Mouse (Mus musculus) lung, adult 18-20 months (tissue): Measurements from ENCODE around the gene H2-M10.1.
"Not testable (repeated sequence)": the region's sequence is repeated elsewhere in the genome, so short reads cannot be mapped to it uniquely, and the experiment has no call there.

Source experiments
- DNase-seq, 2 experiments: peaks; one replicate each; pipeline ENCODE4 v3.0.0; 2022; ENCODE audit warnings: mixed read lengths in 2 of 2

H2-M10.1 gene

GRCm38 (mm10) chr17:36326055-36326454 lies at the start of gene H2-M10.1:
Gene H2-M10.1, minus strand, starts transcription at chr17:36326155.
- DNase-seq: no peak

- DNase-seq: not testable (repeated sequence)
Measured at GRCm38 (mm10) chr17:36368317-36368716, 42.4 kb upstream of the H2-M10.1 start, which contains the start of gene H2-M10.3. Gene H2-M10.3, minus strand, starts transcription at chr17:36368417.

GRCm38 (mm10) chr17:36362404-36362803 lies 36.4 kb upstream of the H2-M10.1 start:
- not testable (repeated sequence) for DNase-seq

GRCm38 (mm10) chr17:36357512-36357911 lies 31.6 kb upstream of the H2-M10.1 start:
- DNase-seq: peak; percentile 15 to 22

- DNase-seq: no peak
Measured at GRCm38 (mm10) chr17:36355763-36356162, 29.8 kb upstream of the H2-M10.1 start.

- DNase-seq: peak; percentile 7 to 14
Measured at GRCm38 (mm10) chr17:36355343-36355742, 29.4 kb upstream of the H2-M10.1 start.

GRCm38 (mm10) chr17:36315689-36316253 lies 10.2 kb downstream of the H2-M10.1 start:
- no peak for DNase-seq

- peak; percentile 66 to 67 for DNase-seq
Measured at GRCm38 (mm10) chr17:36315041-36315688, 10.8 kb downstream of the H2-M10.1 start.

- DNase-seq: no peak
Measured at GRCm38 (mm10) chr17:36314511-36314910, 11.4 kb downstream of the H2-M10.1 start.

GRCm38 (mm10) chr17:36309293-36309692 lies 16.7 kb downstream of the H2-M10.1 start:
- DNase-seq: no peak

GRCm38 (mm10) chr17:36308855-36309254 lies 17.1 kb downstream of the H2-M10.1 start:
- DNase-seq: peak; percentile 49 to 64

- DNase-seq: no peak
Measured at GRCm38 (mm10) chr17:36286390-36286789, 39.6 kb downstream of the H2-M10.1 start, which contains the start of gene H2-M10.2. Gene H2-M10.2, minus strand, starts transcription at chr17:36286490.

- no peak for DNase-seq
Measured at GRCm38 (mm10) chr17:36281521-36282245, 44.3 kb downstream of the H2-M10.1 start.

- DNase-seq: no peak
Measured at GRCm38 (mm10) chr17:36274776-36275175, 51.2 kb downstream of the H2-M10.1 start.

- DNase-seq: no peak
Measured at GRCm38 (mm10) chr17:36273796-36274195, 52.2 kb downstream of the H2-M10.1 start.
